Mouse (Mus musculus): ENCODE data around the gene Crim1.

The Crim1 gene

GRCm38 (mm10) chr17:78286021-78286420 is 86.0 kb downstream of the Crim1 start:
- in situ Hi-C loops (cut with MboI), result no loop called here

DNA sequence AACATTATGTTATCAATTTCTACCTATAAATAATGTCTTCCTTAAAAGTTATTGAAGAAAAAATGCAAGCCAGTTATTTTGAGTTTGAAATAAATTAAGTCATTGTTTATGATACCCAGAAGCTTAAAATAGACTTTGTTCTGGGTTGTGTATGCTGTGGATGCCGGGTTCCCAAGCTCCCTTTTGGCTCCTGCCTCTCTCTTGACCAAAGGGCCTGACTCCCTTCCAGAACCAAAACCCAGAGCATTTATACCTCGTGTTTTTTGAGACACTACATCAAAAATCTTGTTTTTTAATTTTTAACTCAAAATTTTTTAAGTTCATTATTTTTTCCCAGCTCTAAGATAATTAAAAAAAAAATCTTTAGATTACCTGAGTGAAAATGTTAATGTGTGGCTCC is 87.3 kb downstream of the Crim1 start:
- in situ Hi-C loops (cut with MboI), result no loop called here

- in situ Hi-C loops (cut with MboI), result no loop called here
Observed at GRCm38 (mm10) chr17:78290153-78290876, 90.3 kb downstream of the Crim1 start.

DNA sequence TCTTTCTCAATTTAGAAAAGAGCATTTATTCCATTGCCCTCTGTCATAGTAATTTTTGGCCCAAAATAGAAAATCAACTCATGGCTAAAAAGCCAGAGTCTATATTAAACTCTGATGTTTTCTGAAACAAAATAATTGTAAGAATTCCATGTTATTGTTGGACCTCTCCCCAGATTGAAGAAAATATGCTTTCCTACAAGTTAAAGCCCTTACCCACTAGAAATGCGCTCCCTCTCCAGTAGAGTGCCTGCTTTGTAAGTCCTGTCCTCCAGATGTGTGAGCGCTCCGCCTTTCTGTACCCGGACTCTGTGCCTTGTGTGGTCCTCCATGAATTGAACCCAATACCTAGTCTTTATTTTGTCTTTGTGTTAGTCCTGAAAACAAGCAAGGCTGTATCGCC is 91.0 kb downstream of the Crim1 start:
- in situ Hi-C loops (cut with MboI), result no loop called here

DNA sequence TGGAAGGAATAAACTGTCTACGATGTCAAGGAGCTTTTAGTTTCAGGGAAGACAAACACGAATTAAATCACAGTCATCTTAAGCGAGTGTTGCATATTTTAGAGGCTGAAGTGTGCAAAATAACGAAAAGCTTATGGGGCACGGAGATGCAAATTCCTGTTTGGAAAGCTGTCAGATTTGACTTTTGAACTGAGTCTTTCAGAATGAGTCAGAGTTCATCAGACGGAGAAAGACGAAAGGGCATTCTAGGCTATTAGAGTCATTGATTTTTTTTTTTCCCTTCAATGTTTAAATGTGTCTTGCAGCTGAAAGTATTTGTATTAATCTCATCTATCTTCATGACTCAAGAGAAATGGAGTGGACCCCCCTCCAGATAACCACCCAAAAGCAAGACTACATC is 92.3 kb downstream of the Crim1 start:
- in situ Hi-C loops (cut with MboI), result no loop called here

- in situ Hi-C loops (cut with MboI), result no loop called here
Observed at GRCm38 (mm10) chr17:78292827-78293488, 92.9 kb downstream of the Crim1 start.

DNA sequence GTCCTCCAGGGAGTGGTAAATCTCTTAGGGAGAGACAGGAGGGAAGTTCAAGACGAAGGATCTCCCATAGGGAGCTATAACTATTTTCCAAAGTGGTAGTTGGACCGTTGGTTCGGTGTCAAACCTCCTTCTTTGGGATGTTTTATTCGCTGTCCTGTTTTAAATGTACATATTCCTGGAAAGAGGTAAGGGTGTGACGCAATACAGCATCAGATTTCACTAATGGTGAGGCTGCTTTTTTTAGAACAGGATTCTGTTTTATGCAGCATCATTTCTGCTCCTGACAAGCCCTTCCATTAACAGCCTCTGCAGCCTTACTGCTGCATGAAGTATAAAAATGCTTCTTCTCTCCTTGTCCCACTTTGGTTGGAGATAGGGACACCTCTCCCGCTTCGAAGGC is 95.9 kb downstream of the Crim1 start:
- in situ Hi-C loops (cut with MboI), result no loop called here

DNA sequence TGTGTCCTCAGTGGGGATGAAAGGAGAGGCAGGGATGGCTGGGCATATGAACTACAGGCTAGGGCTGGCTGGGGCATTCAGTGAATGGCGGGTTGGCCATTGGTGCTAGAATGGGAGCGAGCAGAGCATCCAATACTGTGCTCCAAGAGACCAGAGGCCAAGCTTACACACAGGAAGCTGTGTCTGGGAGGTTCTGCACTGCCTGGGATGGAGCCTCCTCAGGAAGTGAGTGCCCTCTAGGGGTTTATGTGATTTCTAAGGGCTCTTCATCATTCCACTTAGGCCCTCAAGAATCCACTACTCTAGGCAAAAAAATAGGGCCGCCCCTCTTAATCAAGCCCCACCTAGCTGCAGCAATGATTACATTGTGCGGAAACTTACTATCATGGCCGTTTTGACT is 98.1 kb downstream of the Crim1 start:
- in situ Hi-C loops (cut with MboI), result no loop called here

DNA sequence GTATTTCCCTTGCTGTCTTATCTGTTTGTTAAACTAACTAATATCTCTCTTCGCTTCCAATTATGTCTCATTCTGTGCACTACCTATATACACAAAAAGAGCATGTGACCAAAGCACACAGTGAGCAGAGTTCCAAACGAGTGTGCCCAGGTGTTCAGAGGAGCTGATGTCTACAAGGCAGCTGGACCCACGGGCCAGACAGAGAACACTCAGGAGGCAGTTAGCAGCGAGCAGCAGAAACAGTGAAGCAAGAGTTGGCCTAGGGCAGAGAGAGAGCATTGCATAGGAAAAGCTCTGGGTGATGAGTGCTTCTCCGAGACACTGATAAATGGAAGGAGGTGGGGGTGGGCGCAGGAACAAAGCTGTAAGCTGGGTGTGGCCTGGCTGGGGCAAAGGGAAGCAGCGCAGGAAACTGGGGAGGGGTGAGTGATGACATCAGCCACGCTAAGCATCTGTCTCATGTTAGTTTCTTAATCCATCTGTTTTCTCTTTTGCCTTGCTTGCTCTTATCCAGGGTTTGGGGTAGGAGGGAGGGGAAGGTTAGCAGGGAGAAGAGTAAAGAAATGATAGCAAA is 99.0 kb downstream of the Crim1 start:
- in situ Hi-C loops (cut with MboI), result no loop called here

DNA sequence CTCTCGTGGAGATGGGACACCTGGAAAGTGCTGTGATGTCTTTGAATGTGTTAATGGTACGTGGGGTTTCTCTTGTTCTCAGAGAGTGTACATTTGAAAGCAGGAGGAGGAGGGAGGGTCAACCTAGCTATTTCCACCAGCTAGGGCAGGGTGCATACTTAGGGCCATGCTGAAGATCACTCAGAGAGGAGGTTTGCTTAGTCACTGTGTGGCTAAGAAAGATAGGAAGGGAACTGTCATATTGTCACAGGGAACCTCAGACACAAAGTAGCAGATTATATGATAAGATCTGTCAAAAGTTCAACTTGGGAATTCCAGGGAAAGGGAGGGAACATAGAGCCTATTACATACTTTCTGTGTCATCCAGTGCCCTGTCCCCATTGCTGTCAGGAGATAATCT is 103.0 kb downstream of the Crim1 start:
- in situ Hi-C loops (cut with MboI), result no loop called here

DNA sequence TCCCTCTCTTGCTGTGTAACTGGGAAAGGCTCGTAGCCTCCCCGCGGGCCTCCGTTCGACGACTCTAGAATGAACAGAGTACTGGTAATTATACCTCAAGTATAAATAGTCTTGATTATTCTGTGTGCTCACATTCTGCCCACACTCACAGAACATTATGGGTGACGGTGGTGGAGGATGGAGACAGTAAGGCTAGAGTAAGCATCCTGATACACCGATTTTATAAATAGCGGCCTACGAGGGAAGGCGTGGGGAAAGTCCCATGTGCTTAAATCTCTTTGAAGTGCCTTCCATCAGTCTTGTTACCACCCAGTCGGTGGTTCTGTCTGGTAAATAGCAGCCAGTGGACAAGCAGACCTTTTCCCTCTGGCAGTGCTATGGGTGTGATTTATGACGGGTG is 104.0 kb downstream of the Crim1 start:
- in situ Hi-C loops (cut with MboI), result no loop called here

DNA sequence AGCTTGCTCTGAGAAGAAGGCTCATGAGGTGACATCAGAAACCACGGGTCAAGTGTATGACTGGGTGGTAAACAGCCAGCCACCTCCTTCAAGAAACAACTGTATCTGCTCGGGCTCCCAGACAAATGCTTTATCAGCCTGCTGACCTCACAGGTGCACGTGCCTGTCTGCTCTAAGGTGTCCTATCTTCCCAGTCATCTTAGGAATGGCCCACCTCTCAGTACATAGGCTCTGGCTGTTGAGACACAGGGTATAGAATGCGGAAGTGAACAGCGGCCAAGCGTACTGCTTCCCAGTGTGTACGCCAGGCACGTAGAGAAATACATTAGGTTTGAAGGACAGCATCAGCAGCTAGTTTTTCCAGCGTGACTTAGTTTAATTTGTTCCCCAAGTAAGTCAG is 106.4 kb downstream of the Crim1 start:
- in situ Hi-C loops (cut with MboI), result no loop called here

GRCm38 (mm10) chr17:78308221-78308620 is 108.2 kb downstream of the Crim1 start:
- in situ Hi-C loops (cut with MboI), result no loop called here

GRCm38 (mm10) chr17:78313006-78313405 is 113.0 kb downstream of the Crim1 start:
- in situ Hi-C loops (cut with MboI), result no loop called here

DNA sequence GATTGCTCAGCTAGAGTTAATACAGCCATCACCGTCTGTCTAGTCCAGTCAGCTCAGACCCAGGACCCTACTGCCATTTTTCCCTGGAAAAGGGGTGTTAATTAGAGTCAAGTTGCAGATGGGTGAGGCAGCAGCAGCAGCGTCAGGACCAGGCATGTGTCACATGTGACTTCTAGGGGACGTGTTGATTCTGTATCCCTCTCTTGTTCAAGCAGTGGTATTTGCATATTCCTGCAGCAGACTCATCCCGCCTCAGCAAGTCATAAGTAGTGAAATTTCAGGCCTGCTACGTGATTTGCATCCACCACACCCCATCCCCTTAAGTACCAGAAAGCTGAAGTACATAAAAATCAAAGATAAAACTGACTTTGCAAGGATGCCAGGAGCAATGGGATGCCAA is 113.6 kb downstream of the Crim1 start:
- in situ Hi-C loops (cut with MboI), result no loop called here

- in situ Hi-C loops (cut with MboI), result no loop called here
Observed at GRCm38 (mm10) chr17:78315659-78316058, 115.6 kb downstream of the Crim1 start.

GRCm38 (mm10) chr17:78317381-78317780 is 117.3 kb downstream of the Crim1 start:
- in situ Hi-C loops (cut with MboI), result no loop called here

DNA sequence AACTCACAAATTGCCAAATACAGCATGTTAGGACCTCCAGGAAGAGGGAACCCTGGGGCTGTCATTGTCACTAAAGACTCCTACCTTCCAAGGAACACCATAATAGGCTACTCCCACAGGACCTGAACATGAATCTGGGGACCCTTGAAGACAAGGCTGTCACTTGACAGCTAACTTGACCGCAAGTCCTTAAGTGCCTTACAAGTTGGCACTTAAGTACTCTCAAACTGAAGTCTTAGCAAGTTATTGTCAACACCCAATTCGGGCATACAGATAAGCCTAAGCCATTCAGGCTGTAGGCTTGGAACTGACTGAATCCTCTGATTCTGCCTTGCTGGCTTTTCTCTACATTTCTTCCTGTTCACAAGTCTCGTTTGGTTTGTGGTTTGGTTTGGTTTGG is 118.8 kb downstream of the Crim1 start:
- in situ Hi-C loops (cut with MboI), result no loop called here

GRCm38 (mm10) chr17:78321216-78321835 is 121.3 kb downstream of the Crim1 start:
- in situ Hi-C loops (cut with MboI), result no loop called here

GRCm38 (mm10) chr17:78322369-78323335 is 122.6 kb downstream of the Crim1 start:
- in situ Hi-C loops (cut with MboI), result no loop called here

DNA sequence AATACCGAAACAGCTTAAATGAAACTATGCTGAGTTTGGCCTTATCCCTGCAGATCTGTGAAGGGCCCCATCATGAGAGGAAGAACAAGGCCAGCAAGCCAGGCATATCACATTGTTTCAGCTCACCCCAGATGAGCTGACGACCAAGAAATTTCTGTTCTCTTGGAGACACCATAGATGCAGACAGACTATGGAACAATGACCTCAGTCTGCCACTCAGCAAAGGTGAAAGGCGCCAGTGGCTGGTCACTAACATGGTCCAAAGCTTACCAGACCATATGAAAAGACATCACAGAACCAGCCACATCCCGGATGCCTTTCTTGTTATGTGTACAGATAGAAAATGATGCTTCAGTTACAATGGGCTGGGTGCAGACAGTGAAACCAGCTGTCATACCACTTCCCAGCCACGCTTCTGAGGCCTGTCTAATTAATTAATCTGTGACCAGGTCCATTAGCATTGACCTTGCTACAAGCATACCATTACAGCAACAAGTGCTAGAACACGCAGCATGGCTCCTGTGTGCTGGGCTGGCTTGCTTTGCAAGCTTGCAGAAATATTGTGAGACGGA is 125.8 kb downstream of the Crim1 start:
- in situ Hi-C loops (cut with MboI), result no loop called here
